Mouse (Mus musculus) midbrain, embryonic 15.5 days (tissue): ENCODE results near the gene Arid2. TPM values are rescaled to one million over a fixed set of nuclear protein-coding genes. Genes with fewer than 3 reads are reported as not detected.

ENCODE experiments used
- ATAC-seq: fragments of 200-750 bp; cut with Nextera tagmentation; replicated peaks from 2 replicates; pipeline ENCODE4 v1.8.0; 2017; ENCODE audit warnings: moderate TSS enrichment
- H3K27ac ChIP-seq: fragments of 300-500 bp; sonication (generic); 2 replicates; pipeline ENCODE4 v1.5.1; 2015; ENCODE audit warnings: mild to moderate bottlenecking, inconsistent platforms
- H3K27me3 ChIP-seq: fragments of 300-500 bp; sonication (generic); replicated peaks from 2 replicates; pipeline ENCODE4 v1.6.1; 2015; ENCODE audit warnings: inconsistent platforms
- H3K36me3 ChIP-seq: fragments of 300-500 bp; sonication (generic); replicated peaks from 2 replicates; pipeline ENCODE4 v1.6.1; 2015; ENCODE audit warnings: inconsistent platforms
- H3K4me1 ChIP-seq: fragments of 300-500 bp; sonication (generic); 2 replicates; pipeline ENCODE4 v1.6.1; 2015; ENCODE audit warnings: inconsistent platforms
- H3K4me2 ChIP-seq: fragments of 300-500 bp; sonication (generic); 2 replicates; pipeline ENCODE4 v1.6.1; 2015; ENCODE audit warnings: inconsistent platforms, mild to moderate bottlenecking, moderate library complexity
- H3K4me3 ChIP-seq: fragments of 300-500 bp; sonication (generic); 2 replicates; pipeline ENCODE4 v1.5.1; 2015; ENCODE audit warnings: mild to moderate bottlenecking, inconsistent platforms
- H3K9ac ChIP-seq: fragments of 300-500 bp; sonication (generic); 2 replicates; pipeline ENCODE4 v1.6.1; 2015; ENCODE audit warnings: mild to moderate bottlenecking, inconsistent platforms
- H3K9me3 ChIP-seq: fragments of 300-500 bp; sonication (generic); 2 replicates; pipeline ENCODE4 v1.6.1; 2016; ENCODE audit warnings: inconsistent platforms
- WGBS: fragments of 180-500 bp; shearing (Covaris S2); methylation state at CpG from one replicate; pipeline ENCODE4 v1.1.7; 2015; ENCODE audit warnings: mixed read lengths; 5-methylcytosine and 5-hydroxymethylcytosine counted together
- polyA plus RNA-seq: library from polyadenylated mRNA; unstranded; fragments of >200 nt; fragmentation: Nextera tagmentation; extraction: Ambion mirVana; gene quantifications from 2 replicates; pipeline ENCODE4 v1.2.1, GENCODE M21; 2015

Arid2 gene
- polyA plus RNA-seq, 1 experiment from 2014 or later, result 22.9 TPM

- ATAC-seq, result no peak
These were observed 43.2 kb downstream of the Arid2 start for GRCm38 (mm10) chr15:96330536-96330935.

GRCm38 (mm10) chr15:96332468-96333213 is 45.3 kb downstream of the Arid2 start:
- no peak overlapping the region for H3K9ac ChIP-seq

More at GRCm38 (mm10) chr15:96330536-96330935, 43.2 kb downstream of the Arid2 start:
- peaks cover 5% of the 10 kb centered on the region; the same call in 1 of the 2 replicates for H3K4me1 ChIP-seq
- no peaks in the 10 kb centered on the region for H3K36me3 ChIP-seq
- H3K27me3 ChIP-seq, result no peaks in the 10 kb centered on the region
- H3K4me2 ChIP-seq, result no peak overlapping the region
- H3K27ac ChIP-seq, result no peak overlapping the region
- H3K9ac ChIP-seq, result no peak overlapping the region
- H3K4me3 ChIP-seq, result no peak overlapping the region
- WGBS, result 77% methylated on average over 3 of the region's 3 CpGs
- H3K9me3 ChIP-seq, result no peaks in the 10 kb centered on the region

GRCm38 (mm10) chr15:96333350-96333749 is 46.0 kb downstream of the Arid2 start:
- Histone ChIP-seq H3K36me3 (no peaks in the 10 kb centered on the region), H3K4me2 (no peak overlapping the region), H3K4me3 (no peak overlapping the region), H3K9ac (no peak overlapping the region), H3K27ac (no peak overlapping the region), H3K9me3 (no peaks in the 10 kb centered on the region), H3K4me1 (peaks cover 5% of the 10 kb centered on the region; the same call in 1 of the 2 replicates), H3K27me3 (no peaks in the 10 kb centered on the region)
- 59% methylated on average over 5 of the region's 5 CpGs for WGBS
- no peak for ATAC-seq

More at GRCm38 (mm10) chr15:96332468-96333213, 45.3 kb downstream of the Arid2 start:
- Histone ChIP-seq H3K4me3 (no peak overlapping the region), H3K4me2 (no peak overlapping the region), H3K36me3 (no peaks in the 10 kb centered on the region), H3K27me3 (no peaks in the 10 kb centered on the region), H3K4me1 (peaks cover 5% of the 10 kb centered on the region; the same call in 1 of the 2 replicates), H3K27ac (no peak overlapping the region), H3K9me3 (no peaks in the 10 kb centered on the region)
- 84% methylated on average over 9 of the region's 9 CpGs for WGBS
- ATAC-seq, result no peak

- no peak for ATAC-seq
- Histone ChIP-seq H3K9me3 (no peaks in the 10 kb centered on the region), H3K4me2 (no peak overlapping the region), H3K4me1 (no peaks in the 10 kb centered on the region), H3K27ac (no peak overlapping the region), H3K4me3 (no peak overlapping the region), H3K36me3 (no peaks in the 10 kb centered on the region), H3K9ac (no peak overlapping the region), H3K27me3 (no peaks in the 10 kb centered on the region)
- 90% methylated on average over 2 of the region's 2 CpGs for WGBS
These were observed 53.6 kb downstream of the Arid2 start for GRCm38 (mm10) chr15:96340924-96341323.

GRCm38 (mm10) chr15:96342097-96342496 is 54.8 kb downstream of the Arid2 start:
- Histone ChIP-seq H3K36me3 (no peaks in the 10 kb centered on the region), H3K4me1 (no peaks in the 10 kb centered on the region), H3K9ac (no peak overlapping the region), H3K9me3 (no peaks in the 10 kb centered on the region), H3K4me2 (no peak overlapping the region), H3K27me3 (no peaks in the 10 kb centered on the region), H3K4me3 (no peak overlapping the region), H3K27ac (no peak overlapping the region)
- no peak for ATAC-seq
- 95% methylated on average over 8 of the region's 8 CpGs for WGBS

- H3K4me1 ChIP-seq, result no peaks in the 10 kb centered on the region
- H3K27me3 ChIP-seq, result no peaks in the 10 kb centered on the region
- H3K27ac ChIP-seq, result no peak overlapping the region
- ATAC-seq, result no peak
- WGBS, result 85% methylated on average over 3 of the region's 3 CpGs
- no peak overlapping the region for H3K4me2 ChIP-seq
- no peak overlapping the region for H3K4me3 ChIP-seq
- H3K9ac ChIP-seq, result no peak overlapping the region
- no peaks in the 10 kb centered on the region for H3K36me3 ChIP-seq
- no peaks in the 10 kb centered on the region for H3K9me3 ChIP-seq
These were observed 55.6 kb downstream of the Arid2 start for GRCm38 (mm10) chr15:96342871-96343270.

GRCm38 (mm10) chr15:96344591-96345285 is 57.4 kb downstream of the Arid2 start:
- H3K4me3 ChIP-seq, result no peak overlapping the region
- no peaks in the 10 kb centered on the region for H3K4me1 ChIP-seq
- H3K36me3 ChIP-seq, result no peaks in the 10 kb centered on the region
- no peak overlapping the region for H3K9ac ChIP-seq
- no peak for ATAC-seq
- no peak overlapping the region for H3K27ac ChIP-seq
- no peaks in the 10 kb centered on the region for H3K9me3 ChIP-seq
- no peak overlapping the region for H3K4me2 ChIP-seq
- no peaks in the 10 kb centered on the region for H3K27me3 ChIP-seq
- 52% methylated on average over 6 of the region's 7 CpGs for WGBS

GRCm38 (mm10) chr15:96345312-96345849 is 58.1 kb downstream of the Arid2 start:
- no peak for ATAC-seq

GRCm38 (mm10) chr15:96351432-96351831 is 64.1 kb downstream of the Arid2 start:
- WGBS, result 96% methylated on average over 9 of the region's 9 CpGs
- H3K27ac ChIP-seq, result no peak overlapping the region
- H3K4me2 ChIP-seq, result no peak overlapping the region
- no peaks in the 10 kb centered on the region for H3K4me1 ChIP-seq
- H3K27me3 ChIP-seq, result no peaks in the 10 kb centered on the region
- peaks cover 22% of the 10 kb centered on the region; the same call in 1 of the 2 replicates for H3K36me3 ChIP-seq
- H3K9me3 ChIP-seq, result no peaks in the 10 kb centered on the region
- no peak overlapping the region for H3K9ac ChIP-seq
- H3K4me3 ChIP-seq, result no peak overlapping the region
- no peak for ATAC-seq

More at GRCm38 (mm10) chr15:96345312-96345849, 58.1 kb downstream of the Arid2 start:
- no peak overlapping the region for H3K4me2 ChIP-seq
- no peaks in the 10 kb centered on the region for H3K27me3 ChIP-seq
- no peaks in the 10 kb centered on the region for H3K4me1 ChIP-seq
- no peak overlapping the region for H3K27ac ChIP-seq
- H3K9me3 ChIP-seq, result no peaks in the 10 kb centered on the region
- H3K9ac ChIP-seq, result no peak overlapping the region
- H3K4me3 ChIP-seq, result no peak overlapping the region
- H3K36me3 ChIP-seq, result no peaks in the 10 kb centered on the region
- 88% methylated on average over 6 of the region's 6 CpGs for WGBS

GRCm38 (mm10) chr15:96358871-96359270 is 71.6 kb downstream of the Arid2 start:
- H3K9me3 ChIP-seq, result no peaks in the 10 kb centered on the region
- no peak overlapping the region for H3K9ac ChIP-seq
- no peaks in the 10 kb centered on the region for H3K27me3 ChIP-seq
- 97% methylated on average over 6 of the region's 6 CpGs for WGBS
- H3K4me3 ChIP-seq, result no peak overlapping the region
- H3K27ac ChIP-seq, result no peak overlapping the region
- H3K36me3 ChIP-seq, result peaks cover 10% of the 10 kb centered on the region; the same call in 1 of the 2 replicates
- H3K4me2 ChIP-seq, result no peak overlapping the region
- no peaks in the 10 kb centered on the region for H3K4me1 ChIP-seq
- ATAC-seq, result no peak

GRCm38 (mm10) chr15:96360614-96361013 is 73.3 kb downstream of the Arid2 start:
- Histone ChIP-seq H3K9ac (no peak overlapping the region), H3K4me2 (no peak overlapping the region), H3K36me3 (peaks cover 20% of the 10 kb centered on the region; the same call in 1 of the 2 replicates), H3K4me1 (no peaks in the 10 kb centered on the region), H3K9me3 (no peaks in the 10 kb centered on the region), H3K27ac (no peak overlapping the region), H3K4me3 (no peak overlapping the region), H3K27me3 (no peaks in the 10 kb centered on the region)
- ATAC-seq, result no peak
- 89% methylated on average over 5 of the region's 5 CpGs for WGBS

GRCm38 (mm10) chr15:96365351-96365750 is 78.0 kb downstream of the Arid2 start:
- H3K9me3 ChIP-seq, result no peaks in the 10 kb centered on the region
- H3K27me3 ChIP-seq, result no peaks in the 10 kb centered on the region
- peaks cover 34% of the 10 kb centered on the region for H3K36me3 ChIP-seq
- H3K27ac ChIP-seq, result no peak overlapping the region
- no peak overlapping the region for H3K4me2 ChIP-seq
- WGBS, result 54% methylated on average over 3 of the region's 3 CpGs
- no peak overlapping the region for H3K4me3 ChIP-seq
- H3K9ac ChIP-seq, result no peak overlapping the region
- no peaks in the 10 kb centered on the region for H3K4me1 ChIP-seq
- ATAC-seq, result no peak
